Mouse (Mus musculus): ENCODE measurements around the gene Cnga3.

Gene Cnga3

GRCm38 (mm10) chr1:37287748-37288147 lies 73.5 kb downstream of the Cnga3 start:
- no peak for DNase-seq

GRCm38 (mm10) chr1:37288181-37288935 lies 74.1 kb downstream of the Cnga3 start:
- DNase-seq, result no peak

GRCm38 (mm10) chr1:37288941-37289340 lies 74.7 kb downstream of the Cnga3 start:
- no peak for DNase-seq

- DNase-seq, result no peak
Measured at GRCm38 (mm10) chr1:37296414-37296813, 82.2 kb downstream of the Cnga3 start.

- no peak for DNase-seq
Measured at GRCm38 (mm10) chr1:37298904-37299303, 84.7 kb downstream of the Cnga3 start.

- peak; percentile 95 to 97 for DNase-seq
Measured at GRCm38 (mm10) chr1:37299540-37300491, 85.6 kb downstream of the Cnga3 start, which contains the start of gene Inpp4a. Inpp4a (plus strand) TSS chr1:37299865.

GRCm38 (mm10) chr1:37300650-37301049 lies 86.4 kb downstream of the Cnga3 start:
- peak; percentile 34 to 38 for DNase-seq

- no peak for DNase-seq
Measured at GRCm38 (mm10) chr1:37302801-37303200, 88.6 kb downstream of the Cnga3 start.

- DNase-seq, result no peak
Measured at GRCm38 (mm10) chr1:37305691-37306287, 91.6 kb downstream of the Cnga3 start.

GRCm38 (mm10) chr1:37307586-37307985 lies 93.4 kb downstream of the Cnga3 start:
- DNase-seq, result no peak

GRCm38 (mm10) chr1:37308021-37308742 lies 93.9 kb downstream of the Cnga3 start:
- DNase-seq, result no peak

- DNase-seq, result no peak
Measured at GRCm38 (mm10) chr1:37308743-37309100, 94.5 kb downstream of the Cnga3 start.

- no peak for DNase-seq
Measured at GRCm38 (mm10) chr1:37309939-37310515, 95.8 kb downstream of the Cnga3 start.
